ENCODE assay signal across 15 mouse cellular contexts in genomic region chr5:136215211-136215610, GRCm38 (mm10). TPM values are rescaled to one million over a fixed set of nuclear protein-coding genes. Genes with fewer than 3 reads are reported as not detected.
DNase-seq lines count a peak whose midpoint lies in the region; ATAC-seq and TF ChIP-seq lines count a peak whose summit lies in the region.
"Had no signal": no experiment of that assay in that cellular context is flagged by ENCODE, and none has a peak within 500 bp of the region (broad histone marks: within the 10 kb centered on the region; RNA-seq: fewer than 3 reads in every experiment).

No protein-coding gene starts in this region.

- no peaks in the 10 kb centered on the region for H3K27me3 ChIP-seq in liver, postnatal 0 days (ENCODE audit: insufficient read depth, low read length)
- no peaks in the 10 kb centered on the region for H3K27me3 ChIP-seq in liver, embryonic 11.5 days (replicated peaks; ENCODE audit: control insufficient read depth, insufficient read depth, low read length)
- no peaks in the 10 kb centered on the region for H3K27me3 ChIP-seq in intestine, embryonic 15.5 days (replicated peaks)
- H3K27me3 ChIP-seq: embryonic facial prominence, embryonic 13.5 days; limb, embryonic 12.5 days had no signal

- intact Hi-C loops in gastrocnemius, adult 2 months (cut with DNase I): loop anchor here (5.0 kb wide), 1 partner anchor 37 kb away; no protein-coding TSS in a partner anchor
- intact Hi-C loops in gastrocnemius, postnatal 14 days (cut with DNase I; ENCODE audit: low total_unique reads): no loop called here

- no peak overlapping the region for H3K27ac ChIP-seq in gastrocnemius, adult 2 months
- H3K27ac ChIP-seq in liver, postnatal 0 days (ENCODE audit: low read depth): no peak overlapping the region
- H3K27ac ChIP-seq in liver, embryonic 11.5 days (ENCODE audit: low read depth, low read length): no peak overlapping the region
- no peak overlapping the region for H3K27ac ChIP-seq in intestine, embryonic 15.5 days
- H3K27ac ChIP-seq: embryonic facial prominence, embryonic 13.5 days; heart, embryonic 10.5 days; hindbrain, embryonic 10.5 days; limb, embryonic 12.5 days had no signal

- H3K4me3 ChIP-seq in gastrocnemius, adult 2 months: no peak overlapping the region
- H3K4me3 ChIP-seq in liver, postnatal 0 days (ENCODE audit: low read depth, low read length): no peak overlapping the region
- H3K4me3 ChIP-seq in liver, embryonic 11.5 days (ENCODE audit: low read depth, low read length): no peak overlapping the region
- H3K4me3 ChIP-seq in intestine, embryonic 15.5 days (replicated peaks): no peak overlapping the region
- H3K4me3 ChIP-seq: embryonic facial prominence, embryonic 13.5 days; heart, embryonic 10.5 days; hindbrain, embryonic 10.5 days; limb, embryonic 12.5 days had no signal

- H3K9me3 ChIP-seq in liver, postnatal 0 days (ENCODE audit: low read length): no peaks in the 10 kb centered on the region; the same call in 1 of the 2 replicates
- H3K9me3 ChIP-seq in liver, embryonic 11.5 days (ENCODE audit: control insufficient read depth, low read length): no peaks in the 10 kb centered on the region
- no peaks in the 10 kb centered on the region for H3K9me3 ChIP-seq in intestine, embryonic 15.5 days

- H3K36me3 ChIP-seq in liver, postnatal 0 days (replicated peaks; ENCODE audit: insufficient read depth, low read length): no peaks in the 10 kb centered on the region
- H3K36me3 ChIP-seq in liver, embryonic 11.5 days (ENCODE audit: control insufficient read depth, insufficient read depth, low read length): no peaks in the 10 kb centered on the region
- H3K36me3 ChIP-seq in intestine, embryonic 15.5 days: no peaks in the 10 kb centered on the region
- H3K36me3 ChIP-seq: heart, embryonic 10.5 days had no signal

- H3K9ac ChIP-seq in liver, postnatal 0 days (replicated peaks): no peak overlapping the region
- no peak overlapping the region for H3K9ac ChIP-seq in liver, embryonic 11.5 days (ENCODE audit: low read depth, low read length)
- H3K9ac ChIP-seq in intestine, embryonic 15.5 days: no peak overlapping the region
- H3K9ac ChIP-seq: embryonic facial prominence, embryonic 13.5 days; limb, embryonic 12.5 days had no signal

- no peak overlapping the region for H3K4me2 ChIP-seq in liver, postnatal 0 days (ENCODE audit: low read depth, low read length)
- H3K4me2 ChIP-seq in liver, embryonic 11.5 days: no peak overlapping the region
- no peak overlapping the region for H3K4me2 ChIP-seq in intestine, embryonic 15.5 days (replicated peaks)
- H3K4me2 ChIP-seq: embryonic facial prominence, embryonic 13.5 days; limb, embryonic 12.5 days had no signal

- no peak for ATAC-seq in liver, postnatal 0 days
- no peak for ATAC-seq in liver, embryonic 11.5 days (replicated peaks; ENCODE audit: low FRiP score)
- ATAC-seq in intestine, embryonic 15.5 days: no peak
- ATAC-seq: activated CD4-positive, CD25-positive, alpha-beta regulatory T cell, adult 4 months had no signal

- no peak for DNase-seq in gastrocnemius, adult 2 months
- no peak for DNase-seq in gastrocnemius, postnatal 14 days
- no peak for DNase-seq in liver, postnatal 0 days
- no peak for DNase-seq in liver, embryonic 11.5 days (ENCODE audit: low spot score)
- peak; percentile 19 to 28 for DNase-seq in B cell, adult 2 months
- DNase-seq in brain, embryonic 14.5 days (ENCODE audit: low read depth): no peak
- DNase-seq in adrenal gland, postnatal 36 days: no peak
- DNase-seq: cerebellum, postnatal 25 days; thymus, postnatal 4 days had no signal

- no peak for TF ChIP-seq EP300 in liver, postnatal 0 days (IDR thresholded peaks at IDR 0.05; ENCODE audit: low read depth)

- H3K4me1 ChIP-seq in liver, postnatal 0 days (ENCODE audit: insufficient read depth): no peaks in the 10 kb centered on the region
- H3K4me1 ChIP-seq in liver, embryonic 11.5 days (replicated peaks; ENCODE audit: control insufficient read depth, insufficient read depth, low read length): peaks cover 4% of the 10 kb centered on the region
- no peaks in the 10 kb centered on the region for H3K4me1 ChIP-seq in intestine, embryonic 15.5 days (replicated peaks)
- H3K4me1 ChIP-seq: embryonic facial prominence, embryonic 13.5 days; heart, embryonic 10.5 days; hindbrain, embryonic 10.5 days; limb, embryonic 12.5 days had no signal

- TF ChIP-seq POLR2A in brain, embryonic 14.5 days (IDR thresholded peaks at IDR 0.05; ENCODE audit: borderline replicate concordance, extremely low read depth, insufficient read depth, insufficient read length, poor library complexity, severe bottlenecking): no peak

- peak; percentile 42 for TF ChIP-seq CTCF in gastrocnemius, adult 2 months (IDR thresholded peaks at IDR 0.05)
- TF ChIP-seq CTCF in liver, postnatal 0 days (IDR thresholded peaks at IDR 0.05; ENCODE audit: low read depth): peak; percentile 49
- TF ChIP-seq CTCF in brain, embryonic 14.5 days (IDR thresholded peaks at IDR 0.05; ENCODE audit: borderline replicate concordance, extremely low read depth, insufficient read depth, insufficient read length): peak; percentile 21; the same call in 1 of the 2 replicates

- WGBS in liver, postnatal 0 days (ENCODE audit: insufficient replicate concordance): 80% methylated on average over 3 of the region's 3 CpGs
- WGBS in liver, embryonic 11.5 days: 95% methylated on average over 3 of the region's 3 CpGs
- 84% methylated on average over 3 of the region's 3 CpGs for WGBS in intestine, embryonic 15.5 days

RNA-seq across cellular contexts. Expression of gene Prkrip1, which starts 16.4 kb away (rescaled TPM):
- total RNA-seq in gastrocnemius, adult 2 months (2021): 10 to 100 TPM; 20.3 to 23.6 TPM
- 10 to 100 TPM; 24.2 to 25.1 TPM for total RNA-seq in gastrocnemius, postnatal 14 days (2021)
- 19.6 and 19.9 TPM in 2 replicates for polyA plus RNA-seq in liver, postnatal 0 days (2015; fragmentation: Nextera tagmentation; extraction: Ambion mirVana)
- 59.9 and 65.5 TPM in 2 replicates for polyA plus RNA-seq in liver, embryonic 11.5 days (2014; fragmentation: Nextera tagmentation; extraction: Ambion mirVana)
- polyA plus RNA-seq in brain, embryonic 14.5 days (2012; rRNA removed): 36.3 and 37.2 TPM in 2 replicates
- total RNA-seq in adrenal gland, postnatal 36 days (2021): 10 to 100 TPM; 36.2 to 46.0 TPM
- 44.2 and 45.7 TPM in 2 replicates for polyA plus RNA-seq in intestine, embryonic 15.5 days (2015; fragmentation: Nextera tagmentation; extraction: Ambion mirVana)

RNA-seq across cellular contexts. Expression of gene Sh2b2, which starts 31.1 kb away (rescaled TPM):
- total RNA-seq in gastrocnemius, adult 2 months (2021): 1 to 10 TPM; 2.4 to 3.0 TPM
- total RNA-seq in gastrocnemius, postnatal 14 days (2021): 1 to 10 TPM; 4.6 to 8.0 TPM
- 1.3 and 1.7 TPM in 2 replicates for polyA plus RNA-seq in liver, postnatal 0 days (2015; fragmentation: Nextera tagmentation; extraction: Ambion mirVana)
- polyA plus RNA-seq in liver, embryonic 11.5 days (2014; fragmentation: Nextera tagmentation; extraction: Ambion mirVana): 3.4 and 4.6 TPM in 2 replicates
- polyA plus RNA-seq in brain, embryonic 14.5 days (2012; rRNA removed): 58.4 and 59.1 TPM in 2 replicates
- 10 to 100 TPM; 19.7 to 21.0 TPM for total RNA-seq in adrenal gland, postnatal 36 days (2021)
- 2.8 and 3.1 TPM in 2 replicates for polyA plus RNA-seq in intestine, embryonic 15.5 days (2015; fragmentation: Nextera tagmentation; extraction: Ambion mirVana)

RNA-seq across cellular contexts. Expression of gene Orai2, which starts 44.7 kb away (rescaled TPM):
- under 1 TPM; 0.43 to 0.75 TPM for total RNA-seq in gastrocnemius, adult 2 months (2021)
- total RNA-seq in gastrocnemius, postnatal 14 days (2021): 1 to 10 TPM; 2.7 to 3.2 TPM
- polyA plus RNA-seq in liver, postnatal 0 days (2015; fragmentation: Nextera tagmentation; extraction: Ambion mirVana): 4.4 and 4.5 TPM in 2 replicates
- polyA plus RNA-seq in liver, embryonic 11.5 days (2014; fragmentation: Nextera tagmentation; extraction: Ambion mirVana): 7.4 and 9.0 TPM in 2 replicates
- 52.2 and 58.5 TPM in 2 replicates for polyA plus RNA-seq in brain, embryonic 14.5 days (2012; rRNA removed)
- 1 to 10 TPM; 2.8 to 3.0 TPM for total RNA-seq in adrenal gland, postnatal 36 days (2021)
- polyA plus RNA-seq in intestine, embryonic 15.5 days (2015; fragmentation: Nextera tagmentation; extraction: Ambion mirVana): 6.4 and 6.7 TPM in 2 replicates

Comparison
In these comparisons a context has a peak if more than half of its experiments do, and no peak if none do; other contexts are left out.
1. DNase-seq: peak in B cell, adult 2 months (2 of 2); none in gastrocnemius, adult 2 months (single experiment), gastrocnemius, postnatal 14 days (single experiment), liver, postnatal 0 days (single experiment), liver, embryonic 11.5 days (single experiment), brain, embryonic 14.5 days (single experiment) and adrenal gland, postnatal 36 days (0 of 2).
2. RNA of gene Sh2b2, which starts 31.1 kb away (polyA plus RNA-seq): 58.4 to 59.1 TPM in brain, embryonic 14.5 days; 3.4 to 4.6 TPM in liver, embryonic 11.5 days, 2.8 to 3.1 TPM in intestine, embryonic 15.5 days and 1.3 to 1.7 TPM in liver, postnatal 0 days; every median in the first group is over 10 times any median in the second.
3. Peak in every context shown above with its lines, with median percentiles within 50 percentile points of each other: CTCF ChIP-seq.